Mouse (Mus musculus) bone marrow macrophage, adult 2 months (primary cell): ENCODE results near the gene Herc1. TPM values are rescaled to one million over a fixed set of nuclear protein-coding genes. Genes with fewer than 3 reads are reported as not detected.

Experiments used
- H3K27ac ChIP-seq: 2 replicates; pipeline ENCODE4 v1.5.1; 2012; ENCODE audit warnings: low read depth, low read length; ENCODE audit not compliant: insufficient read depth
- H3K4me1 ChIP-seq: 2 replicates; pipeline ENCODE4 v1.6.1; 2012; ENCODE audit warnings: low read length; ENCODE audit not compliant: control insufficient read depth, insufficient read depth
- H3K4me3 ChIP-seq: 2 replicates; pipeline ENCODE4 v1.5.1; 2012; ENCODE audit warnings: mild to moderate bottlenecking, low read length, moderate library complexity; ENCODE audit not compliant: insufficient read depth
- CTCF ChIP-seq: IDR thresholded peaks from 2 replicates; pipeline ENCODE4 v1.5.1; 2012; ENCODE audit warnings: low read depth, mild to moderate bottlenecking, low read length, moderate library complexity
- POLR2A ChIP-seq: IDR thresholded peaks from 2 replicates; pipeline ENCODE4 v1.6.1; 2012; ENCODE audit warnings: mild to moderate bottlenecking, low read depth, low read length, borderline replicate concordance
- polyA plus RNA-seq: library from polyadenylated mRNA; stranded (reverse); fragments of >200 nt; gene quantifications from 2 replicates; pipeline ENCODE4 v1.2.4, GENCODE M21; 2012; ENCODE audit not compliant: missing spikeins, insufficient read depth, insufficient read length

The Herc1 gene
- polyA plus RNA-seq, 1 experiment: 45.5 TPM

DNA sequence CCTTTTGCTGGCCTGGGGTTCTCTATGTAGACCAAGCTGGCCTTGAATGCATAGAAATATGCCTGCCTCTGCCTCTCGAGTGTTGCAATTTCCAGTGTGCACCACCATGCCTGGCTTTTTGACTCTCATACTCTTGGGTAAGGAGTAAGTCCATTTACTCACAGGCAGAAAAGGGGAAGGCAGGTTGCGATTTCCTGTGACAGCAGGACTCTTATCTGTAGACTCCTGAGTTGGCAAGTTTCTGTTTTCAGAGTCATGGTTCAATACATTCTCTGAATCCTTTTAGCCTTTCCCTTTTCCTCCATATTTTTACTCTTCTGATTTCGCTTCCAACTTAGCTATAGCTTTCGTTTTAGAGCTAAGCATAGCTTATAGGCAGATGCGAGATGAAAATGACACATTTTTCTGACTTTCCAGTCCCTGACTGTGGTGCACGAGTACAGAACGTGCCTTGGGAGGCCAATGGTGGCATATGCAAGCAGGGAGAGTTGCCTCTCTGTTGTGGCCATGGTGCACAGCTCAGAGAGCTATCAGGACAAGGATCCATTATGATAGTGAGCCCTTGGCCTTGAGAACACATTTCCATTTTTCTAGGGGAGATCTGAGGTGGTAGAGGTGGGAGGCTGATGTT is 2.7 kb upstream of the Herc1 start:
- peak overlapping the region; percentile 68 for H3K27ac ChIP-seq
- TF ChIP-seq CTCF (no peak), POLR2A (no peak)
- peaks cover 19% of the 10 kb centered on the region for H3K4me1 ChIP-seq
- H3K4me3 ChIP-seq: no peak overlapping the region

DNA sequence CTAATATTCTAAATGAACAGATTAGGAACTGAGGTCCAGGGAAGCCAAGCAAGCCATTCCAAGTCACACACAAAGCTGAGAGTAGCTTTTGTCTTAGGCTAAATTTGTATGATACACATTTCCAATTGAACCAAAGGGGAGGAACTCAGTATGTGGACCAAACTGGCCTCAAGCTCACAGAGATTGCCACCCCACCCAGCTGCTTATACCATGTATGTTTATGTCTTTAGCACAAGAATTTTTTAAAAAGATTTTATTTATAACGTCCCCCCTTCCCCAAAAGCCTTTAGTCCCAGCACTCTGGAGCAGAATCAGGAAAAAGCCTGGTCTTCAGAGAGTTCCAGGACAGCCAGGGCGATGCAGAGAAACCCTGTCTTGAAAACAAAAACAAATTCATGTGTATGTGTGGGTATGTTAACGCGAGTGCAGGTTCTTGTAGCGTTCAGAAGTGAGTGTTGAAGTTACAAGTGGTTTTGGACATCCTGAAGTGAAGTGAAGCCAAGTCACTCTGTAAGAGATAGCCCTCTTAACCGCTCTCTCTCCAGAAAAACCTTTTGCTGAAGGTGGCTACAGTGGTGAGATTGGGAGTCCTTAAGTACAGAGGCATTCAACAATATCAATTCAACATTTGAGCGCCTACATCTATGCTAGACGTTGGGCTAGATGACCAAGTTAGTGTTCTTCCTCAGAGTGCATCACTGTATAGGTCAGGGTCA is 948 bp upstream of the Herc1 start:
- Histone ChIP-seq H3K4me1 (peaks cover 19% of the 10 kb centered on the region), H3K27ac (no peak overlapping the region), H3K4me3 (peak overlapping the region; percentile 92)
- TF ChIP-seq POLR2A (no peak), CTCF (no peak)

DNA sequence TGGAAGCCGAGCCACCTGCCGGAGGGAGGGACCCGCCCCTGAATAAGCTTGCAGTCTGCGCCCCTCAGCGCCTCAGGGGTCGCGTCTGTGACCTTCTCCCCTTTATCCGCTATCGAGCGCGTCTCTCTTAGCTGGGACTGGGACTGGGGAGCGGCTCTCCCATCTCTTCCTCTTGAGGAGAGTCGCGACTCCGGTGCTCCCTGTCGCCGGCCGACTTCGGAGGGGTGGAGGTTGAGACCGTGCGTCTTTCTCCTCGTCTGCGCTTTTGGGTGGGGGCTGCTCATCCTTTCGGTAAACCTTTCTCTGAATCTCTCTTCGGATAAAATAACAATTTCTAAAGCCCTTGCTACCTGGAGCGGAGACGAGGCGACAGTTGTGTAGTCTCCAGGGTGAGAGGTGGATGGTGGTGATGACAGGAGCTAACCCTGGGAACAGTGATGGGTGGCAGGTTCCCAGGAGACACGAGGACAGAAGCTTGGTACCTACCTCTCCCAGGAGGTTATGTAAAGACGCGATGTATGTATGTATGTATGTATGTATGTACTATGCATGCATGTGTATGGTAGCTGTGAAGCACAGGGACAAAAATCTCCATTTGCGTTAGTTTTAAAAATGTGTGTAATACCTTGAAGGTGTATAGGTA is 659 bp downstream of the Herc1 start:
- no peak for TF ChIP-seq POLR2A
- TF ChIP-seq CTCF: no peak
- Histone ChIP-seq H3K4me3 (peak overlapping the region; percentile 92), H3K27ac (peak overlapping the region; percentile 78), H3K4me1 (peaks cover 22% of the 10 kb centered on the region)

DNA sequence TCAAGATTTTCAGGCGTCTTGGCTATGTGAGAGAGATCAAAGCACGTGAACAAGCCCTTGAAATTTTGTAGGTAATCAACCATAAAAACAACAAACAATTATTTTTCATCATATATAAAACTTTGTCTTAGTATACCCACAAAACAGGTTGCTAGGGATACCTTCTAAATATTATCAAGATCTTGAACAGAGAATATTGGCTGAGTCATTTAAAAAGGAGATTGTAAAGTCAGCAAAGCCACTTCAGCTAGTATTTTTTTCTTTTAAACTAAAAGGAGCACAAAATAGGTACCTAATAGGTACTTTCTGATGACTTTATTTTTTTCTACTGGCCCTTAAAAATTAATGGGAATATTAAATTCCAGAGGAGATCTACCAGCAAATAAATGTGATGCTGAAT is 2.5 kb downstream of the Herc1 start:
- Histone ChIP-seq H3K4me1 (peaks cover 16% of the 10 kb centered on the region), H3K4me3 (no peak overlapping the region), H3K27ac (no peak overlapping the region)
- no peak for TF ChIP-seq POLR2A
- TF ChIP-seq CTCF: no peak

DNA sequence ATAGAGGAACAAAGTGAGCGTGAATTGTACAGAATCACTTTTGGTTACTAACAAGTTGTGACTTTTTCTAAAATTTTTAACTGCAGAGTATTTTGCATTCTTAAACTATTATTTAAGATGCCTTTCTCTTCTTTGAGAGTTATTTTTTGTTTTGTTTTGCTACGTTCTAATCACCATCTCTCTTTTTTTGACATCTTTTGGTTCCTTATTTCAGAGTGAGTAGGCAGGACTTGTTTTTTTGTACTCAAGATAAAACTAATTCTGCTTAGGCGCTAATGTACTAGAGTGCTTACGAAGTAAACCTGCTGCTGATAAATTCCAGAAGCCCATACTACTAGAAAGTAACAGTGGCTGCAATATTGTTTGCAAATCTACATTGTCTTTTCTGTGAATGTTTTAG is 8.9 kb downstream of the Herc1 start:
- TF ChIP-seq CTCF: no peak
- no peak for TF ChIP-seq POLR2A
- Histone ChIP-seq H3K4me3 (no peak overlapping the region), H3K27ac (no peak overlapping the region), H3K4me1 (peaks cover 21% of the 10 kb centered on the region)

DNA sequence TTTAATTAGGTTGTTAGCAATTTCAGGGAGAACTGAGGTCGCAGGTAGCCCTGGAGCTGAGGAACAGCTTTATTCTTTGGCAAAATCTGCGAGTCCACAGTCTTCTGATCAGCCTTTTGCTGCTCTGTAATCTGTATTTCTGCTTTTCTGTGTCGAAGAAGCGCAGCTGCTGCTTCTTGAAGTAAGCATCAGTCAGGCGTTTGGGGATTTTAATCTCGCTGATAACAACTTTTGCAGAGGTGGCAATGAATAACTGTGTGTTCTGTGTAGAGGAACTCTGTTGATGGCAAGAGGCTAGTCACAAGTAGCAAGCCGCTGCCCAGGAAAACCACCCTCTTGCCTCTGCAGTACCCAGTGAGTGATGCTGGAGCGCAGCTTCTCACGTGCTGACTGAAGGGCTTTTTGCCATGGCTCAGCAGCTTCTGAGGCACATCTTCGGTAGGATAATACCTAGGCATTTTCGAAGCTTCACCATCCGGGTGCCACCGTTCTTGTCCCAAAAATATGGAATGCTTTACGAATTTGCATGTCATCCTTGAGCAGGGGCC is 10.0 kb downstream of the Herc1 start:
- Histone ChIP-seq H3K4me1 (peaks cover 21% of the 10 kb centered on the region), H3K4me3 (no peak overlapping the region), H3K27ac (no peak overlapping the region)
- TF ChIP-seq POLR2A (no peak), CTCF (no peak)

DNA sequence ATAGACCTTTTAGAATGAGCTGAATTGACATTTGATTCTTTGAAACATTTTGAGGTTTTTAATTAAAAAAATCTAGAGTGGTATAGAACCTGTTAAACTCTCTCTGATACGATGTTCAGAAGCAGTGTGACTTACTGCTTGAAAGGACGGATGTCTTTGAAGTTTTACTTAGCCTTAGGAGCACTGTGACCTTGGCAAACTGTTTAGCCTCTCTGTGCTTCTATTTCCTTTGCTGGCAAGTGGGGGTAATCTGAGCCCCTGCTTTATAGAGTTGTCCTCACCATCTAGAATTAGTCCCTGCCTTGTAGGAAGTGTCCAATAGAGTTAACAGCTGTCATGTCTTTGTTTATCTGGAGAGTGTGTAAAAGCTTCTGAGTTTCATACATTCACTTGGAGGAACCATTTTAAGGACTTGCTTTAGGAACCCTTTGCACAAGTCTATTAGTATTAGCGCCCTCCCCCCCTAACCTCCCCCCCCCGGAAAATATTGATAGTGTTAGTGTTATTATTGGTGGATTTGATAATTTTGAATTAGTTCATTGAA is 18.7 kb downstream of the Herc1 start:
- Histone ChIP-seq H3K27ac (no peak overlapping the region), H3K4me1 (peaks cover 31% of the 10 kb centered on the region), H3K4me3 (no peak overlapping the region)
- no peak for TF ChIP-seq POLR2A
- TF ChIP-seq CTCF: no peak

DNA sequence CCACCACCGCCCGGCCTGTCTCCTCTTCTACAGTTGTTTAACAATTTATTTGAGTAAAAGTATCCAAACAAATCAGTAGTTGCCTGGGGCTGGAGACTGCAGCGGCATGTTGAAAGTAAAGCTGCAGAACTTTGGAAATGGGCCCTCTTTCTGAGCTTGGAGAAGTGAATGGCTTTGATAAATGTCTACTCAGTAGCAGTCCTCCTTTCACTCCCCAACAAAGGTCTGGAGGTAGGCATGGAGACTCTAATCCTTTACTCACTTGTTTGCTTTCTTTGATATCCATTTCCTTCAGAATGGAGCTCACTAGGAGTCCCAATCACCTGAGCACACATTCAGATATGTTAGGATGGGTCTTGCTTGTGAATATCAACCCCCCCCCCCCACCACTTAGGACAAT is 20.1 kb downstream of the Herc1 start:
- no peak overlapping the region for H3K4me3 ChIP-seq
- no peak for TF ChIP-seq CTCF
- no peak for TF ChIP-seq POLR2A
- H3K4me1 ChIP-seq: peaks cover 33% of the 10 kb centered on the region
- H3K27ac ChIP-seq: no peak overlapping the region

DNA sequence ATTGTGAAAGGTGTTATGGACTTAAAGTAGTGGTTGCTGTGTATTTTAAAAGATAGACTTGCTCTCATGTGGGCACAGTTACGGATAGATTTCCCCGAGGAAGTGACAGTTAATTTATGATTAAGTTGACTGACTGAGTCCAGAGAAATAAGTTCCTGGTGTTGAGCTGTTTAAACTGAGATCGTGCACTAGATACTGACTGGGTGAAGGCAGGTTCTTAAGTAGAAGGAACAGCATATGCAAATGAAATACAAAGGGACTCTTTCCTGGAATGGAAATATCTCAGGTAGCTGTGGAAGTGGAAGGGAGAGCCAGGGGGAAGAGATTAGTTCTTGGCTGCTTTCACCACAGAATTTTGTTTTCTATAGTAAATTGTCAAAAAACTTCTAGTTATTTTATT is 20.6 kb downstream of the Herc1 start:
- H3K4me3 ChIP-seq: no peak overlapping the region
- no peak overlapping the region for H3K27ac ChIP-seq
- H3K4me1 ChIP-seq: peaks cover 32% of the 10 kb centered on the region
- TF ChIP-seq CTCF: no peak

DNA sequence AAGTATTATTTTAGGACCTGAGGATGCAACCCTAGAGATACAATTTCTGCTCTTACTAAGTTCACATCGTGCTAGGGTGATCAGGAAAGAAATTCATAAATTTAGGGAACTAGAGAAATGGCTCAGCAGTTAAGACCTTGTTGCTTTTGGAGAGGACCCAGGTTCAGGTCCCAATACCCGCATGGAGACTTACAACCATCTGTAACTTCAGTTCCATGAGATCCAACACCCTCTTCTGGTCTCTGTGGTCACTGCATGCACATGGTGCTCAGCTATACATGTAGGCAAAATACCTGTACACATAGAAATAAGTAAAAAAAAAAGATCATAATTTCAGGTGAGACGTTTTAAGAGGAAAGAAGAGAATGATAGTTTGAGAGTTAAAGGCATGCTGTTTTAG is 23.2 kb downstream of the Herc1 start:
- no peak overlapping the region for H3K4me3 ChIP-seq
- H3K27ac ChIP-seq: no peak overlapping the region
- TF ChIP-seq CTCF (no peak), POLR2A (no peak)
- H3K4me1 ChIP-seq: peaks cover 23% of the 10 kb centered on the region
